Mouse (Mus musculus) brain, embryonic 14.5 days (tissue): ENCODE results near the gene Csgalnact2. TPM values are rescaled to one million over a fixed set of nuclear protein-coding genes. Genes with fewer than 3 reads are reported as not detected.

ENCODE experiments used
- DNase-seq: peaks from one replicate; pipeline ENCODE4 v3.0.0-alpha.2; 2011; ENCODE audit warnings: low read depth
- CTCF ChIP-seq: fragments of 200-500 bp; IDR thresholded peaks from 2 replicates; pipeline ENCODE4 v1.5.1; 2012; ENCODE audit warnings: inconsistent platforms, mild to moderate bottlenecking, moderate library complexity, borderline replicate concordance; ENCODE audit not compliant: insufficient read depth, insufficient read length; ENCODE audit errors: extremely low read depth
- POLR2A ChIP-seq: fragments of 200-500 bp; IDR thresholded peaks from 2 replicates; pipeline ENCODE4 v1.6.1; 2012; ENCODE audit warnings: mild to moderate bottlenecking, inconsistent platforms, borderline replicate concordance; ENCODE audit not compliant: poor library complexity, insufficient read depth, insufficient read length, severe bottlenecking; ENCODE audit errors: extremely low read depth
- polyA plus RNA-seq: library from polyadenylated mRNA; depleted of rRNA; stranded (reverse); fragments of >200 nt; gene quantifications from 2 replicates; pipeline ENCODE4 v1.2.3, GENCODE M21; 2012

Csgalnact2 gene
- polyA plus RNA-seq, 1 experiment, result 6.7 TPM

DNA sequence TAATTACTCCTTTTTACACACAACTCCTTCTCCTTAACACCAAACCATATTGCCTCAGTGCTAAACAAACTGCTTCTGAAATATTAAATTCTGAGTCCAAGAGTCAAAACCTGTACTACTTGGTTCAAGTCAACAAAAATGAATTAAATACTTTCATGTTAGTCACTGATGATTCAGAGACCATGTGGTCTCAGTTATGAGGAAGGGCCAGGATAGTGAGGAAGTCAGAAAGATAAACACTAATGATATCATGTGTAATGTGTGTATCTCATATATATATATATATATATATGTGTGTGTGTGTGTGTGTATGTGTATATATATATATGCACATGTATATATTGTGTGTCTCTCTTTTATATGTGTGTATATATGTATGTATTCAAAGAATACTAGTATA lies 12.4 kb downstream of the Csgalnact2 start:
- TF ChIP-seq POLR2A, result no peak
- no peak for TF ChIP-seq CTCF
- no peak for DNase-seq

DNA sequence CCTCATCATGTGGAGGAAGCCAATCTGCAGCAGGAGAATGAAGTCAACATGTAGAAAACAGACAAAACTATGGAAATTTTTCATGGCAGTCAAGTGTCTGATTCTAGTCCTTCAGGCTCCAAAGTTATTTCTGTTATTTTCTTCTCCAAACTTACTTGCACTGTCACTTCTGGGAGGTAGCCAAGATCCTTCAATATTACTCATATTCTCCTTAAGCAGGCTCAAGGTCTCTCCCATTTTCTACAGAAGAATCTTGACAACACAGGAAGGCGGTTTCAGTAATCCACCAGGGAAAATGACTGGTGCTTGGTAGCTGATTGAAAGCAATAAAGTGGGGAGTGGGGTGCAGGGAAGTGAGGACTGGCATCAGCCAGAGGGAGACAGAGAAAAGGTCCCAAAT lies 16.2 kb downstream of the Csgalnact2 start:
- TF ChIP-seq CTCF, result no peak
- no peak for TF ChIP-seq POLR2A
- DNase-seq, result no peak

DNA sequence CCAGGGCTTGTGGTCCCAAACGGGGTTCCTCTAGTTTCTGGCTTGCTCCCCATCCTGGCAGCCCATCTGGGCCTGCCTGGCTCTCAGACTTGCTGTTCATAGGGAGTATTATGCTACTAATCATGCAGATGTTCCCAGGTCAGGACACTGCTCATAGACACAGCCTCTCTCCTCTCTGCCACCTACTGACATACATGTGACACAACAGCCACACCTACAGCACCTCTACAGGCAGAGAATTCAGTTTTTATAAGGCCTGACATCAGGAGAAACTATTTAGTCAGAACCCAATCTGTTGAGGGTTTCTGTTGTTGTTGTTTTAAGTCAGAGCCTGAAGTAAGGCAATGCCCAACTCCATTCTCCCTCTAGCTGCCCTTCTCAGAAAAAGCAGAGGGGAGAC lies 27.1 kb downstream of the Csgalnact2 start:
- DNase-seq, result peak; percentile 2

DNA sequence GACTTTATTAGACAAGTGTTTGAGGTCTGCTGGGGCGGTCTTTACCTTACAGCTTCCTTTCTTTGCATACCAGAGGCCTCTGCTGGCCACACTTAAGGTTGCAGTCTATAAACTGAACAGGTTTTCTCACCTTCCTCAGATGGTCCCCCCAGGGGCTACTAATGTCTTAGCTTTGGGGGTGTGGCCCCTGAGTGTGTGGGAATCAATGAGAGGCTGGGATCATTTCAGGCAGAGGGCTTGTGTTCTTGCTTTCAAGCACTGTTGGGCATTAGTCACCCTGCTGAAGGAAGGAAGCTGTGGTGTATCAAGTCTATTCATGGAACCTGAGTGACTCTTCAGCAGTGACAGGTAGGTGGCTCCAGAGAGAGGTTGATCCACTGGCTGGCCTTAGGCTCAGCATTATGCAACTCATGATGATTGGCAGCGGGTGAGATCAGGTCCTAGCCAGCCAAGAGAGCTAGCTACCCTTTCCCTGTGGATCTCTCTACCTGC lies 39.6 kb downstream of the Csgalnact2 start:
- peak; percentile 49 for DNase-seq
- peak; percentile 50; the same call in 1 of the 2 replicates for TF ChIP-seq CTCF
- no peak for TF ChIP-seq POLR2A

More for the DNA sequence above, 27.1 kb downstream of the Csgalnact2 start:
- no peak for TF ChIP-seq CTCF
- no peak for TF ChIP-seq POLR2A

DNA sequence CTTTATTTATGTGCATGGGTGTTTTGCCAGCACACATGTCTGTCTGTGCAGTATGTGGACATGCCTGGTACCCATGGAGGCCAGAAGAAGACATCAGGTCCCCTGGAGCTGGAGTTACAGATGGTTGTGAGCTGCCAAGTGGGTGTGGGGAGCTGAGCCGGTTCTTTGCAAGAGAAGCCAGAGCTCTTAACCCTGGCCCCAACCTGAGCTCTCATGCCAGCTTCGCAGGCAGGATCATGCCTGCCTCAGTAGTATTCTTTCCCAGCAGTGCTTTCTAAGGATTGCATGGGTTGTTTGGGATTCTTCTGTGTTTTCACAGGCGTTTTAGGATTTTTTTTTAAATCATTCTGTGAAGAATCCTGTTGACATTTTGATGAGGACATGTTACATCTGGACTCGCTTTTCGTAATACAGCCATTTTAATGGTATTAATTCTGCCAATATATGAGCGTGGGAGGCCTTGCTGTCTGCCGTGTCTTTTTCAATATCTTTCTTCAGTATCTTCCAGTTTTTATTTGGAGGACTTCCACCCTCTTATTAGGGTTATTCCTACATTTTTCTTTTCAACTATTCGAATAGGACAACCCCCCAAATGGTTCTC lies 41.1 kb downstream of the Csgalnact2 start:
- no peak for TF ChIP-seq POLR2A
- no peak for TF ChIP-seq CTCF
- no peak for DNase-seq

DNA sequence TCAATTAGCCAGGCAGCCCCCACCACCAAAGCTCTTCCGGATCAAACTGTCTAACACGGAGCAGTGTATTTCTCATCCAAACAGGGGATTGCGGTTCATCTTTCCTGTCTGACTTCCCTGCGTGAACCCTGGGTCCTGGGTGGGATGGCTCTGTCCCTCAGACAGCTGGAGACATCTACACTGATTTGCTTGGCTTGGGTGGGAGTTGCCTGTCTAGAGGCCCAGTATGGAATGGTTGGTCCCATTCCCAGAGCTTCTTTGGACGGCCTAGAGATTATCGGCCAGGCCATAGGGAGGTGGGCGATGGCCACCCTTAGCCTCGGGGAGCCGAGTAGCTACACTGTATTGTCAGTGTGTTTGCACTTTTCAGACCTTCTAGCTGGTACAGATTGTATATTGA lies 48.1 kb downstream of the Csgalnact2 start:
- no peak for TF ChIP-seq CTCF
- TF ChIP-seq POLR2A, result no peak
- no peak for DNase-seq

DNA sequence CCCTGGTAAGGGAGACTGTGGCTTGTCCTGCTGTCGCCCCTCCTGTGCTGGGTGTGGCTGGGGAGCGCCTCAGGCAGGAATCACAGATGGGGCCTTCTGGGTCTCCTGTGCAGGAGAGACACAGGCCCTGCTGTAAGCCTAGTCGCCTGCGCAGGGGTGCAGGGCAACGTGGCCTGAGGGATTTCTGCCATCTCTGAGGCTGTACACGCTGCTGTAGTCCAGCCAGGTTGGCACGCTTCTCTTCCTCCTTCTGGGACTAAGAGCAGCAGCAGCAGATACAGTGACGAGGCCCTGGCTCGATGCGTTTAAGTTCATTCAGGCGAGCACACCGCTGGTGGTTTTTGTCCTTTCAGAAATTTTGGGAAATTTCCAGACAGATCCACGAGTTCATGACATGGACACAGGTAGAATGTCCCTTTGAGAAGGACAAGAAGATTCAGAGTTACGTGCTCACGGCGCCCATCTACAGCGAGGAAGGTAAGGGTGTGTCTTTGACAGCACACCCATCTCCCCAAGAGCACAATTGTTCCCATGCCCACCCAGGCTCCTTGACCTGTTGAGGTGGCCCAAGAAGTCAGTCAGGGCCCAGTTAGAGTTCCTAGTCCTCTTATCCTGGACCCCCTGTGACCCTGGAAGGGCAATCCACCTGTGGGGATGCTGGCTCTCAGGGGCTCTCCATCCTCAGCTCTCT lies 50.0 kb downstream of the Csgalnact2 start:
- TF ChIP-seq CTCF (no peak), POLR2A (no peak)
- DNase-seq, result no peak

DNA sequence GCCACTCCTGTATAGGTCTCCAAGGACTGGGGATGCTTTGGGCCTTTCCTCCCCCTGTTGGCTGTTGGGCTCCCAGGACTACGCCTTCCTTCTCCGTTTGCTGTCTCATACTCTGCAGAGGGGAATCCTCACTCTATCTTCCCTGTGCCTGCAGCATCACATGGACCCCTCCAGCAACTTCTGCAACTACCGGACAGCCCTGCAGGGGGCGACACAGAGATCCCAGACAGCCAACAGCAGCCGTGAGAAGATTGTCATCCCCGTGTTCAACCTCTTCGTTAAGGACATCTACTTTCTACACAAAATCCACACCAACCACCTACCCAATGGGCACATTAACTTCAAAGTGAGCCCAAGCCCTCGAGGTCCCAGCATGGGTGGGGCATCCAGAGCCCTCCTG lies 51.0 kb downstream of the Csgalnact2 start:
- peak; percentile 30; the same call in 1 of the 2 replicates for TF ChIP-seq CTCF
- no peak for TF ChIP-seq POLR2A
- DNase-seq, result no peak

DNA sequence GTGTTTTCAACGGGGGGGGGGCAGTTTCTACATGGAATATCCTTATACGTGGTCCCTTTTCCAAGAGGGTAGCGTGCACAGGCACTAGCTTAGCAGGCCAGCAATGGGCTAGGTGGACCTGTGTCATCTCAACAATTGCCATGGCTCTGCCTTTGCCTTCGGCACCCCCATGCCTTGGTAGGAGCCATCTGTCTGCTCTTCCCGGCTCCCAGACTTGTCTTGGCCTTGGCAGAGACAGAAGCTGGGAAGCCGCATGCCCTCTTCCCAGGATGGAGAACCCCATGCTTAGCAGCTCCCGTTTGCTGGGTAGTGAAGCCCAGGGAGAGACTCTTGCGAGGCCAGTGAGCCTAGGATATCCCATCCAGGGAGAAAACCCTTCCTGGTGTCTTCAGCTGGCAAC lies 54.3 kb downstream of the Csgalnact2 start:
- TF ChIP-seq CTCF (no peak), POLR2A (no peak)
- DNase-seq, result no peak

DNA sequence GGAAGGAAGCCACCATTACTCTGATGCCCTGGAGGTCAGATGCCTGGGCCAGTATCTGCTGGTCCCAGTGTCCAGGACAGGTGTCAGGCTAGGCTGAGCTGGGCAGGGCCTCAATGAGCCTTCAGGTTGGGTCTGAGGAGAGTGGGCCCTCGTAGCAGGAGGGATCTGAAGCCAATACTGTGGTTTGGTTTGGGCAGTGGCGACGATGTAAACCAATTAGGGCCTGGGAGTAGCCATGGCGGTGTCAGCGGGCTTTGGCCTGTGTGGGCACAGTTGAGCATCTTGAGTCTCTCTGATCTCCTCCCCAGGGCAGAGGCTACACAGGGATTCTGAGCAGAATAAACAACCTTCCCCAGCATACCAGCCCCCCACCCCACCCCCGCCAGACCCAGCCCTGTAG lies 55.3 kb downstream of the Csgalnact2 start:
- DNase-seq, result no peak
- TF ChIP-seq POLR2A (no peak), CTCF (no peak)

DNA sequence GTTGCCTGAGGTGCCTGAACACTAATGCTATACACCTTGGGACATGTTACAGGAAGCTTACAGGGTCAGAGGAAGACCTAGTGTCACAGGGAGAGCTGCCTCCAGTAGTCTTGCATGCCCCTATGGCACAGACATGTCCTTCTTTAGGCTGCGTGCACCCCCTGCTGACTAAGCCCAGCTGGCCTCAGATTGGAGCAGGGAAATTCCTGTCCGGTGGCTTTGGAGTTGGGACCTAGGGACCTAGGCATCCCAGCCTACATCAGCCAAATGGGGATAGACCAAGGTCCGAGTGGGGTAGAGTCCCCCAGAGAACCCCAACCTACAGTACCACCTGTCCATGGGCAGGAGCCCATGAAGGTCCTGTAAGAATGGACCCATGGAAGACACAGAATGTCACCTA lies 56.6 kb downstream of the Csgalnact2 start:
- TF ChIP-seq POLR2A (no peak), CTCF (no peak)
- no peak for DNase-seq

DNA sequence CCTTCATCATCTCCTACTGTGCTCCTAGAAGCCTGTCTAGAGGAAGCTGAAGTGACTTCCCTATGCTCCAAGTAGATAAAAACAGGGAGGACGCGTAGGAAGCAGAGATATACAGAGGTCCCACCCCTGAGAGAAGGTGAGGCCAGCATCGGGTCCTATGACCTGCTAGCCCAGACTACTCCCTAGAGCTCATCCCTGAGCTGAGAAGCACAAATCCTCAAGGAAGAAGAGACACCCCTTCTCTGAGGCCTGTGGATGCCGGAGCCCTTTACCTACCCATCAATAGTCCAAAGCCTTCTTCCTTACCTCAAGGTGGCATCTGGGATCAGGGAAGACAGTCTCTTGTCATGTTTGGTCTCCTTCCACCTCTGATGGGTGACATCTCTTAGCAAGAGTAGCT lies 58.2 kb downstream of the Csgalnact2 start:
- TF ChIP-seq POLR2A (no peak), CTCF (no peak)
- no peak for DNase-seq

DNA sequence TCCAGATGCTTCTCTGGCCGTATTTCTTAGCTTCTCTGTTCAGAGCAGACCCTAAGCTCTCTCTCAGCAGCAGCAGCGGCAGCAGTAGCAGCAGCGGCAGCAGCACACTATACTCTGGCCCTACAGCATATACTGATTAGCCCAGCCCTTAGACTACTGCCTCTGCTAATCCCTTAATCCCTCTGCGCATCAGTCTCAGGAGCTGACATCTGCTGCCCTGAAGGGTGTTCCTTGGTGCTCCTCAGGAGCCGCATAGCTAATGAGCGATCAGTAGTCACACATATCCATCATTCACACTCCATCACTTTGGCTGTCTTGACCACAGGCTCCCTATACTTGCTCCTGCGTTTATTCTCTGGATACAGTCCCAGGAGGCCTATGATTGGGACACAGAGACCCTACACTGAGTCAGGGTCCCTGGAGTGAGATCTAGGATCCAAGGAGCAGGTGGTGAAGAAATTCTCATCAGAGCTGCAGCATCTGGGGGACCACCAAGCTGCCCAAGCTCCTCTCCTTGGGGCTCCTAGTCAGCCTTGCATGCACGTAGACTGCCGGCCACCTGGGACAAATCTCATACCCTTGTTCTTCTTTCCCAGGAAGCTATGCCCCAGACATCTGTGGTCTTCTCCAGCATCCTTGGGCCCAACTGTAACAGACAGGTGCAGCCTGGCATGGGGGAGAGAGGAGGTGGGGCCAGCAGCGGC lies 59.0 kb downstream of the Csgalnact2 start:
- no peak for DNase-seq
- TF ChIP-seq CTCF, result no peak
- TF ChIP-seq POLR2A, result no peak
